ENCODE assay signal across 17 mouse cellular contexts in the genomic region with DNA sequence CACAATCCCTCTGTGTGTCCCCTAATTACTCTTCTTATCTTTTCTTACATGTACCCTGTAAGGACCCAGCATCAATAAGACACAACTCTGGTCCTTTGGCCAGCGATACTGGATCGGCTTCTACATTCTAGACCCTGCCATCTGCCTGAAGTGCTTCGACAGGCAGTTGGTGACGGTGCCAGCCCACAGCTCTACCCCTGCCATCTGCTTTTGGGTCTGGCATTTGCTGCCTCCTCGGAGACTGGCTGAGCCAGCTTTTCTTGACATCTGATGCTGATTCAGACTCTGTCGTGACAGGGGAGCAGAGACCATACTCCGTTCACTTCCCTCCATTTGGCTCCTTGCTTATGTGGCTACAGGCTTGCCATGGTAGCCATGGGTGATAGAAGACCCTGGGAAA. TPM values are rescaled to one million over a fixed set of nuclear protein-coding genes. Genes with fewer than 3 reads are reported as not detected.
DNase-seq lines count a peak whose midpoint lies in the region; ATAC-seq and TF ChIP-seq lines count a peak whose summit lies in the region.
"Had no signal": no experiment of that assay in that cellular context is flagged by ENCODE, and none has a peak within 500 bp of the region (broad histone marks: within the 10 kb centered on the region; RNA-seq: fewer than 3 reads in every experiment).

No protein-coding gene starts in this region.

- 70% methylated on average over 7 of the region's 7 CpGs for WGBS in midbrain, postnatal 0 days
- 80% methylated on average over 7 of the region's 7 CpGs for WGBS in midbrain, embryonic 14.5 days
- WGBS in cerebellum, adult 2 months: 3% methylated on average over 7 of the region's 7 CpGs
- WGBS in forebrain, postnatal 0 days: 45% methylated on average over 7 of the region's 7 CpGs
- WGBS in midbrain, embryonic 11.5 days: 88% methylated on average over 7 of the region's 7 CpGs

- intact Hi-C loops in left cerebral cortex, postnatal 4 days (cut with DNase I): no loop called here

- H3K4me1 ChIP-seq in midbrain, postnatal 0 days (ENCODE audit: insufficient read depth, low read length): no peaks in the 10 kb centered on the region
- H3K4me1 ChIP-seq in midbrain, embryonic 14.5 days (ENCODE audit: control insufficient read depth, insufficient read depth, low read length): no peaks in the 10 kb centered on the region
- H3K4me1 ChIP-seq in cerebellum, adult 2 months (ENCODE audit: control insufficient read depth, insufficient read depth, low read length): peaks cover 17% of the 10 kb centered on the region
- H3K4me1 ChIP-seq in forebrain, postnatal 0 days (ENCODE audit: insufficient read depth): no peaks in the 10 kb centered on the region
- H3K4me1 ChIP-seq in midbrain, embryonic 11.5 days (ENCODE audit: control insufficient read depth, insufficient read depth, low read length): no peaks in the 10 kb centered on the region
- H3K4me1 ChIP-seq: limb, embryonic 13.5 days; neural tube, embryonic 15.5 days had no signal

- ATAC-seq in midbrain, postnatal 0 days (ENCODE audit: low FRiP score): no peak; the same call in 1 of the 2 replicates
- ATAC-seq in midbrain, embryonic 14.5 days (ENCODE audit: low FRiP score, low TSS enrichment): no peak
- peak; percentile 92 for ATAC-seq in forebrain, postnatal 0 days
- no peak for ATAC-seq in midbrain, embryonic 11.5 days (ENCODE audit: low FRiP score)
- ATAC-seq: intestine, postnatal 0 days had no signal

- H3K36me3 ChIP-seq in midbrain, postnatal 0 days (ENCODE audit: insufficient read depth, low read length): no peaks in the 10 kb centered on the region
- H3K36me3 ChIP-seq in midbrain, embryonic 14.5 days (ENCODE audit: control insufficient read depth, insufficient read depth, low read length): no peaks in the 10 kb centered on the region
- H3K36me3 ChIP-seq in forebrain, postnatal 0 days (ENCODE audit: insufficient read depth): no peaks in the 10 kb centered on the region
- no peaks in the 10 kb centered on the region for H3K36me3 ChIP-seq in midbrain, embryonic 11.5 days (ENCODE audit: control insufficient read depth, insufficient read depth, low read length)
- H3K36me3 ChIP-seq: embryonic facial prominence, embryonic 13.5 days; limb, embryonic 13.5 days; neural tube, embryonic 15.5 days had no signal

- H3K4me2 ChIP-seq in midbrain, postnatal 0 days (ENCODE audit: low read depth, low read length, poor library complexity, severe bottlenecking): no peak overlapping the region
- no peak overlapping the region for H3K4me2 ChIP-seq in midbrain, embryonic 14.5 days (ENCODE audit: low read length)
- no peak overlapping the region for H3K4me2 ChIP-seq in forebrain, postnatal 0 days (ENCODE audit: low read depth)
- H3K4me2 ChIP-seq in midbrain, embryonic 11.5 days: no peak overlapping the region
- H3K4me2 ChIP-seq: embryonic facial prominence, embryonic 13.5 days; limb, embryonic 13.5 days; neural tube, embryonic 15.5 days had no signal

- H3K9ac ChIP-seq in midbrain, postnatal 0 days (replicated peaks; ENCODE audit: low read length, poor library complexity, severe bottlenecking): no peak overlapping the region
- no peak overlapping the region for H3K9ac ChIP-seq in midbrain, embryonic 14.5 days (replicated peaks; ENCODE audit: low read length)
- H3K9ac ChIP-seq in forebrain, postnatal 0 days: no peak overlapping the region
- H3K9ac ChIP-seq in midbrain, embryonic 11.5 days (ENCODE audit: low read length): no peak overlapping the region
- H3K9ac ChIP-seq: embryonic facial prominence, embryonic 13.5 days; limb, embryonic 13.5 days; neural tube, embryonic 15.5 days had no signal

- peaks cover 4% of the 10 kb centered on the region; the same call in 1 of the 2 replicates for H3K27me3 ChIP-seq in midbrain, postnatal 0 days (ENCODE audit: insufficient read depth, low read length)
- H3K27me3 ChIP-seq in midbrain, embryonic 14.5 days (ENCODE audit: control insufficient read depth, insufficient read depth, low read length): no peaks in the 10 kb centered on the region
- no peaks in the 10 kb centered on the region for H3K27me3 ChIP-seq in cerebellum, adult 2 months (ENCODE audit: control insufficient read depth, insufficient read depth, low read length)
- H3K27me3 ChIP-seq in forebrain, postnatal 0 days (ENCODE audit: insufficient read depth, low read length): no peaks in the 10 kb centered on the region
- no peaks in the 10 kb centered on the region for H3K27me3 ChIP-seq in midbrain, embryonic 11.5 days (ENCODE audit: control insufficient read depth, insufficient read depth, low read length)

- no peak for TF ChIP-seq CTCF in midbrain, postnatal 0 days (IDR thresholded peaks at IDR 0.05)
- no peak for TF ChIP-seq CTCF in cerebellum, adult 2 months (IDR thresholded peaks at IDR 0.05; ENCODE audit: borderline replicate concordance, insufficient read depth, low read depth, low read length)
- no peak for TF ChIP-seq CTCF in forebrain, postnatal 0 days (IDR thresholded peaks at IDR 0.05; ENCODE audit: low read depth)

- no peak overlapping the region for H3K27ac ChIP-seq in midbrain, postnatal 0 days (ENCODE audit: low read depth, low read length)
- H3K27ac ChIP-seq in midbrain, embryonic 14.5 days (replicated peaks; ENCODE audit: low read depth, low read length): no peak overlapping the region
- peak overlapping the region; percentile 68; the same call in 1 of the 2 replicates for H3K27ac ChIP-seq in cerebellum, adult 2 months (ENCODE audit: insufficient read depth, low read length)
- H3K27ac ChIP-seq in forebrain, postnatal 0 days (ENCODE audit: low read depth, low read length): peak overlapping the region; percentile 54; the same call in 1 of the 2 replicates
- H3K27ac ChIP-seq in midbrain, embryonic 11.5 days (ENCODE audit: low read depth, low read length): no peak overlapping the region
- H3K27ac ChIP-seq: embryonic facial prominence, embryonic 13.5 days; limb, embryonic 13.5 days; macrophage; neural tube, embryonic 15.5 days had no signal

- no peaks in the 10 kb centered on the region for H3K9me3 ChIP-seq in midbrain, postnatal 0 days (ENCODE audit: low read length)
- H3K9me3 ChIP-seq in midbrain, embryonic 14.5 days (ENCODE audit: control insufficient read depth, low read length): no peaks in the 10 kb centered on the region
- H3K9me3 ChIP-seq in forebrain, postnatal 0 days (ENCODE audit: low read length): no peaks in the 10 kb centered on the region
- no peaks in the 10 kb centered on the region for H3K9me3 ChIP-seq in midbrain, embryonic 11.5 days (ENCODE audit: control insufficient read depth, low read length)
- H3K9me3 ChIP-seq: embryonic facial prominence, embryonic 13.5 days; limb, embryonic 13.5 days; neural tube, embryonic 15.5 days had no signal

- DNase-seq in midbrain, postnatal 0 days (ENCODE audit: low spot score): peak; percentile 88
- no peak for DNase-seq in midbrain, embryonic 14.5 days
- DNase-seq in cerebellum, adult 2 months: peak; percentile 75 to 89
- DNase-seq in forebrain, postnatal 0 days: peak; percentile 89
- DNase-seq in left cerebral cortex, postnatal 4 days: peak; percentile 91
- no peak for DNase-seq in midbrain, embryonic 11.5 days (ENCODE audit: low spot score, missing footprints)
- DNase-seq in Muller cell, postnatal 12 days (ENCODE audit: inconsistent ontology term): no peak
- DNase-seq: heart, postnatal 14 days; lung, adult 18-20 months had no signal

- no peak for TF ChIP-seq POLR2A in cerebellum, adult 2 months (IDR thresholded peaks at IDR 0.05; ENCODE audit: borderline replicate concordance, insufficient read depth, low read length)

- H3K4me3 ChIP-seq in midbrain, postnatal 0 days (ENCODE audit: low read depth, low read length): no peak overlapping the region
- no peak overlapping the region for H3K4me3 ChIP-seq in midbrain, embryonic 14.5 days (replicated peaks; ENCODE audit: low read depth, low read length)
- no peak overlapping the region for H3K4me3 ChIP-seq in cerebellum, adult 2 months (replicated peaks; ENCODE audit: insufficient read depth, low read depth, low read length)
- no peak overlapping the region for H3K4me3 ChIP-seq in forebrain, postnatal 0 days (ENCODE audit: low read depth, low read length)
- no peak overlapping the region for H3K4me3 ChIP-seq in midbrain, embryonic 11.5 days (ENCODE audit: low read depth, low read length)
- H3K4me3 ChIP-seq: embryonic facial prominence, embryonic 13.5 days; limb, embryonic 13.5 days; neural tube, embryonic 15.5 days had no signal

RNA-seq across cellular contexts. Expression of a gene that starts 9.8 kb away (rescaled TPM):
- total RNA-seq in midbrain, postnatal 0 days (2014; rRNA removed): 0.47 and 2.0 TPM in 2 replicates
- polyA plus RNA-seq in midbrain, postnatal 0 days (2015; fragmentation: Nextera tagmentation; extraction: Ambion mirVana): 0.77 and 1.2 TPM in 2 replicates
- 0.19 and 0.37 TPM in 2 replicates for polyA plus RNA-seq in midbrain, embryonic 14.5 days (2014; fragmentation: Nextera tagmentation; extraction: Ambion mirVana)
- polyA plus RNA-seq in cerebellum, adult 2 months (2012; rRNA removed): 0.10 TPM in 1 of 2 replicates, not detected in the other
- 0.23 TPM in 1 of 2 replicates, not detected in the other for total RNA-seq in forebrain, postnatal 0 days (2014; rRNA removed)
- 0.40 and 0.92 TPM in 2 replicates for polyA plus RNA-seq in forebrain, postnatal 0 days (2015; fragmentation: Nextera tagmentation; extraction: Ambion mirVana)
- under 1 TPM in 1 of 2 experiments, not detected in 1; 0.46 TPM for total RNA-seq in left cerebral cortex, postnatal 4 days (2021)
- 0.15 and 0.51 TPM in 2 replicates for polyA plus RNA-seq in midbrain, embryonic 11.5 days (2014; fragmentation: Nextera tagmentation; extraction: Ambion mirVana)
- total RNA-seq: heart, postnatal 14 days; monocyte, adult 5-6 weeks had no signal
- polyA plus RNA-seq: macrophage had no signal

RNA-seq across cellular contexts. Expression of a gene that starts 10.6 kb away (rescaled TPM):
- total RNA-seq in midbrain, postnatal 0 days (2014; rRNA removed): 45.2 and 52.2 TPM in 2 replicates
- 15.2 and 17.5 TPM in 2 replicates for polyA plus RNA-seq in midbrain, postnatal 0 days (2015; fragmentation: Nextera tagmentation; extraction: Ambion mirVana)
- polyA plus RNA-seq in midbrain, embryonic 14.5 days (2014; fragmentation: Nextera tagmentation; extraction: Ambion mirVana): 5.5 and 7.8 TPM in 2 replicates
- 153 and 162 TPM in 2 replicates for polyA plus RNA-seq in cerebellum, adult 2 months (2012; rRNA removed)
- total RNA-seq in forebrain, postnatal 0 days (2014; rRNA removed): 25.7 and 32.1 TPM in 2 replicates
- polyA plus RNA-seq in forebrain, postnatal 0 days (2015; fragmentation: Nextera tagmentation; extraction: Ambion mirVana): 14.3 and 17.7 TPM in 2 replicates
- total RNA-seq in left cerebral cortex, postnatal 4 days (2021): 10 to 100 TPM; 49.4 to 54.1 TPM
- polyA plus RNA-seq in midbrain, embryonic 11.5 days (2014; fragmentation: Nextera tagmentation; extraction: Ambion mirVana): 1.5 TPM in 2 replicates
- total RNA-seq: granulocyte monocyte progenitor cell, adult 5-6 weeks; monocyte, adult 5-6 weeks had no signal

RNA-seq across cellular contexts. Expression of a gene that starts 29.1 kb away (rescaled TPM):
- total RNA-seq in midbrain, postnatal 0 days (2014; rRNA removed): 0.77 and 1.2 TPM in 2 replicates
- polyA plus RNA-seq in midbrain, postnatal 0 days (2015; fragmentation: Nextera tagmentation; extraction: Ambion mirVana): 0.27 and 0.49 TPM in 2 replicates
- 0.09 and 0.15 TPM in 2 replicates for polyA plus RNA-seq in midbrain, embryonic 14.5 days (2014; fragmentation: Nextera tagmentation; extraction: Ambion mirVana)
- 0.21 and 0.26 TPM in 2 replicates for polyA plus RNA-seq in cerebellum, adult 2 months (2012; rRNA removed)
- total RNA-seq in forebrain, postnatal 0 days (2014; rRNA removed): 0.23 and 0.62 TPM in 2 replicates
- 0.31 TPM in 2 replicates for polyA plus RNA-seq in forebrain, postnatal 0 days (2015; fragmentation: Nextera tagmentation; extraction: Ambion mirVana)
- not detected for total RNA-seq in left cerebral cortex, postnatal 4 days (2021)
- 0.22 and 0.53 TPM in 2 replicates for polyA plus RNA-seq in midbrain, embryonic 11.5 days (2014; fragmentation: Nextera tagmentation; extraction: Ambion mirVana)
- total RNA-seq: granulocyte monocyte progenitor cell, adult 5-6 weeks; monocyte, adult 5-6 weeks had no signal
- polyA plus RNA-seq: macrophage had no signal

RNA-seq across cellular contexts. Expression of a gene that starts 36.8 kb away (rescaled TPM):
- 94.8 and 109 TPM in 2 replicates for total RNA-seq in midbrain, postnatal 0 days (2014; rRNA removed)
- polyA plus RNA-seq in midbrain, postnatal 0 days (2015; fragmentation: Nextera tagmentation; extraction: Ambion mirVana): 227 and 262 TPM in 2 replicates
- polyA plus RNA-seq in midbrain, embryonic 14.5 days (2014; fragmentation: Nextera tagmentation; extraction: Ambion mirVana): 162 and 163 TPM in 2 replicates
- 197 and 231 TPM in 2 replicates for polyA plus RNA-seq in cerebellum, adult 2 months (2012; rRNA removed)
- 115 and 119 TPM in 2 replicates for total RNA-seq in forebrain, postnatal 0 days (2014; rRNA removed)
- polyA plus RNA-seq in forebrain, postnatal 0 days (2015; fragmentation: Nextera tagmentation; extraction: Ambion mirVana): 217 and 262 TPM in 2 replicates
- 100 to 1,000 TPM; 119 to 121 TPM for total RNA-seq in left cerebral cortex, postnatal 4 days (2021)
- polyA plus RNA-seq in midbrain, embryonic 11.5 days (2014; fragmentation: Nextera tagmentation; extraction: Ambion mirVana): 330 and 336 TPM in 2 replicates

RNA-seq across cellular contexts. Expression of a gene that starts 44.2 kb away (rescaled TPM):
- not detected in 2 replicates for total RNA-seq in midbrain, postnatal 0 days (2014; rRNA removed)
- not detected in 2 replicates for polyA plus RNA-seq in midbrain, postnatal 0 days (2015; fragmentation: Nextera tagmentation; extraction: Ambion mirVana)
- polyA plus RNA-seq in midbrain, embryonic 14.5 days (2014; fragmentation: Nextera tagmentation; extraction: Ambion mirVana): not detected in 2 replicates
- 2.1 and 2.6 TPM in 2 replicates for polyA plus RNA-seq in cerebellum, adult 2 months (2012; rRNA removed)
- total RNA-seq in forebrain, postnatal 0 days (2014; rRNA removed): not detected in 2 replicates
- polyA plus RNA-seq in forebrain, postnatal 0 days (2015; fragmentation: Nextera tagmentation; extraction: Ambion mirVana): not detected in 2 replicates
- total RNA-seq in left cerebral cortex, postnatal 4 days (2021): not detected
- not detected in 2 replicates for polyA plus RNA-seq in midbrain, embryonic 11.5 days (2014; fragmentation: Nextera tagmentation; extraction: Ambion mirVana)
- total RNA-seq: monocyte, adult 5-6 weeks had no signal
- polyA plus RNA-seq: embryonic facial prominence, embryonic 13.5 days; frontal cortex, adult 2 months; macrophage had no signal

Comparison
In these comparisons a context has a peak if more than half of its experiments do, and no peak if none do; other contexts are left out.
1. DNase-seq: peak in midbrain, postnatal 0 days (single experiment), cerebellum, adult 2 months (2 of 2), forebrain, postnatal 0 days (single experiment) and left cerebral cortex, postnatal 4 days (single experiment); none in midbrain, embryonic 14.5 days (single experiment), midbrain, embryonic 11.5 days (single experiment) and Muller cell, postnatal 12 days (single experiment).
2. H3K27ac ChIP-seq: peak in cerebellum, adult 2 months (single experiment) and forebrain, postnatal 0 days (single experiment); none in midbrain, postnatal 0 days (single experiment), midbrain, embryonic 14.5 days (single experiment) and midbrain, embryonic 11.5 days (single experiment).